Mouse (Mus musculus) 3134 (cell line): ENCODE measurements at regions not wholly inside any gene's neighbourhood (a gene's known extent, or its start where the extent isn't known, plus 50 kb on each side); places are given as distances from the start of the nearest gene placed in this dataset.

Experiments used
- DNase-seq: peaks from one replicate; pipeline ENCODE4 v3.0.0-alpha.2; 2011; ENCODE audit warnings: low spot score; ENCODE audit not compliant: insufficient read length; ENCODE audit errors: extremely low read depth

GRCm38 (mm10) chr17:68119055-68119698 is 115.3 kb upstream of the Arhgap28 start:
- no peak for DNase-seq

- DNase-seq = no peak
Measured at GRCm38 (mm10) chr17:68120230-68120629, 116.3 kb upstream of the Arhgap28 start.

GRCm38 (mm10) chr17:68120744-68121143 is 116.8 kb upstream of the Arhgap28 start:
- no peak for DNase-seq

GRCm38 (mm10) chr17:68134373-68134772 is 130.5 kb upstream of the Arhgap28 start:
- no peak for DNase-seq

GRCm38 (mm10) chr17:68135436-68135835 is 131.5 kb upstream of the Arhgap28 start:
- DNase-seq = no peak

GRCm38 (mm10) chr17:68143307-68143706 is 130.3 kb upstream of the L3mbtl4 start:
- no peak for DNase-seq

- DNase-seq = no peak
Measured at GRCm38 (mm10) chr17:68149237-68149792, 124.3 kb upstream of the L3mbtl4 start.

GRCm38 (mm10) chr17:68152438-68153120 is 121.0 kb upstream of the L3mbtl4 start:
- peak; percentile 61 for DNase-seq

- no peak for DNase-seq
Measured at GRCm38 (mm10) chr17:68154879-68155278, 118.7 kb upstream of the L3mbtl4 start.

GRCm38 (mm10) chr17:68158172-68158651 is 115.4 kb upstream of the L3mbtl4 start:
- DNase-seq = no peak

- DNase-seq = peak; percentile 32
Measured at GRCm38 (mm10) chr17:68161107-68161506, 112.5 kb upstream of the L3mbtl4 start.

- peak; percentile 65 for DNase-seq
Measured at GRCm38 (mm10) chr17:68163545-68163944, 110.1 kb upstream of the L3mbtl4 start.

- peak; percentile 17 for DNase-seq
Measured at GRCm38 (mm10) chr17:68164666-68165065, 108.9 kb upstream of the L3mbtl4 start.

GRCm38 (mm10) chr17:68165171-68165825 is 108.3 kb upstream of the L3mbtl4 start:
- DNase-seq = peak; percentile 60

GRCm38 (mm10) chr17:68166397-68166796 is 107.2 kb upstream of the L3mbtl4 start:
- peak; percentile 32 for DNase-seq

- no peak for DNase-seq
Measured at GRCm38 (mm10) chr17:68172838-68173237, 100.8 kb upstream of the L3mbtl4 start.

- no peak for DNase-seq
Measured at GRCm38 (mm10) chr17:68176611-68177165, 96.9 kb upstream of the L3mbtl4 start.

GRCm38 (mm10) chr17:68177835-68178234 is 95.8 kb upstream of the L3mbtl4 start:
- no peak for DNase-seq

- DNase-seq = no peak
Measured at GRCm38 (mm10) chr17:68185385-68185784, 88.2 kb upstream of the L3mbtl4 start.

- no peak for DNase-seq
Measured at GRCm38 (mm10) chr17:68189888-68190287, 83.7 kb upstream of the L3mbtl4 start.

GRCm38 (mm10) chr17:68205545-68205944 is 68.1 kb upstream of the L3mbtl4 start:
- no peak for DNase-seq
